Mouse (Mus musculus) midbrain, embryonic 12.5 days (tissue): ENCODE measurements at regions not wholly inside any gene's neighbourhood (a gene's known extent, or its start where the extent isn't known, plus 50 kb on each side); places are given as distances from the start of the nearest gene placed in this dataset.

Experiments used
- ATAC-seq: fragments of 200-750 bp; cut with Nextera tagmentation; 2 replicates; pipeline ENCODE4 v1.8.0; 2017; ENCODE audit warnings: low read depth, moderate TSS enrichment, moderate library complexity; ENCODE audit not compliant: low FRiP score
- H3K27ac ChIP-seq: fragments of 300-500 bp; sonication (generic); replicated peaks from 2 replicates; pipeline ENCODE4 v1.5.1; 2016; ENCODE audit warnings: mild to moderate bottlenecking
- H3K27me3 ChIP-seq: fragments of 300-500 bp; sonication (generic); 2 replicates; pipeline ENCODE4 v1.6.1; 2016; ENCODE audit warnings: mild to moderate bottlenecking
- H3K36me3 ChIP-seq: fragments of 300-500 bp; sonication (generic); 2 replicates; pipeline ENCODE4 v1.6.1; 2016
- H3K4me1 ChIP-seq: fragments of 300-500 bp; sonication (generic); 2 replicates; pipeline ENCODE4 v1.6.1; 2016
- H3K4me2 ChIP-seq: fragments of 300-500 bp; sonication (generic); replicated peaks from 2 replicates; pipeline ENCODE4 v1.6.1; 2016; ENCODE audit warnings: mild to moderate bottlenecking, moderate library complexity
- H3K4me3 ChIP-seq: fragments of 300-500 bp; sonication (generic); 2 replicates; pipeline ENCODE4 v1.5.1; 2016; ENCODE audit warnings: mild to moderate bottlenecking
- H3K9ac ChIP-seq: fragments of 300-500 bp; sonication (generic); replicated peaks from 2 replicates; pipeline ENCODE4 v1.6.1; 2016; ENCODE audit warnings: mild to moderate bottlenecking, moderate library complexity
- H3K9me3 ChIP-seq: fragments of 300-500 bp; sonication (generic); 2 replicates; pipeline ENCODE4 v1.6.1; 2016; ENCODE audit warnings: mild to moderate bottlenecking
- WGBS: fragments of 180-500 bp; shearing (Covaris S2); methylation state at CpG from one replicate; pipeline ENCODE4 v1.1.7; 2016; 5-methylcytosine and 5-hydroxymethylcytosine counted together

GRCm38 (mm10) chr9:69652106-69652505, 108.6 kb downstream of the Foxb1 start:
- no peaks in the 10 kb centered on the region for H3K9me3 ChIP-seq
- ATAC-seq = no peak
- H3K27ac ChIP-seq = no peak overlapping the region
- H3K4me3 ChIP-seq = no peak overlapping the region
- H3K4me2 ChIP-seq = no peak overlapping the region
- H3K4me1 ChIP-seq = no peaks in the 10 kb centered on the region
- no peak overlapping the region for H3K9ac ChIP-seq
- H3K36me3 ChIP-seq = no peaks in the 10 kb centered on the region
- WGBS = 90% methylated on average over 4 of the region's 4 CpGs
- H3K27me3 ChIP-seq = no peaks in the 10 kb centered on the region

- Histone ChIP-seq H3K27ac (no peak overlapping the region), H3K36me3 (no peaks in the 10 kb centered on the region), H3K27me3 (no peaks in the 10 kb centered on the region), H3K9ac (no peak overlapping the region), H3K4me1 (no peaks in the 10 kb centered on the region), H3K4me2 (no peak overlapping the region), H3K4me3 (no peak overlapping the region), H3K9me3 (no peaks in the 10 kb centered on the region)
- no peak for ATAC-seq
- 76% methylated on average over 8 of the region's 8 CpGs for WGBS
These were observed 109.1 kb downstream of the Foxb1 start for GRCm38 (mm10) chr9:69651608-69652007.

- Histone ChIP-seq H3K27me3 (no peaks in the 10 kb centered on the region), H3K36me3 (no peaks in the 10 kb centered on the region), H3K4me2 (no peak overlapping the region), H3K27ac (no peak overlapping the region), H3K4me3 (no peak overlapping the region), H3K4me1 (no peaks in the 10 kb centered on the region), H3K9me3 (no peaks in the 10 kb centered on the region), H3K9ac (no peak overlapping the region)
- 52% methylated on average over 5 of the region's 5 CpGs for WGBS
- no peak for ATAC-seq
These were observed 118.1 kb downstream of the Foxb1 start for GRCm38 (mm10) chr9:69642591-69642990.

GRCm38 (mm10) chr9:69623312-69623711, 137.4 kb downstream of the Foxb1 start:
- WGBS = 13% methylated on average over 7 of the region's 7 CpGs
- Histone ChIP-seq H3K36me3 (no peaks in the 10 kb centered on the region), H3K9me3 (no peaks in the 10 kb centered on the region), H3K4me2 (no peak overlapping the region), H3K4me1 (no peaks in the 10 kb centered on the region), H3K27ac (no peak overlapping the region), H3K4me3 (no peak overlapping the region), H3K9ac (no peak overlapping the region), H3K27me3 (peaks cover 13% of the 10 kb centered on the region)
- ATAC-seq = no peak

GRCm38 (mm10) chr9:69621006-69621405, 139.7 kb downstream of the Foxb1 start:
- Histone ChIP-seq H3K9ac (no peak overlapping the region), H3K27ac (no peak overlapping the region), H3K36me3 (no peaks in the 10 kb centered on the region), H3K27me3 (peaks cover 13% of the 10 kb centered on the region), H3K4me3 (no peak overlapping the region), H3K4me1 (no peaks in the 10 kb centered on the region), H3K4me2 (no peak overlapping the region), H3K9me3 (no peaks in the 10 kb centered on the region)
- 78% methylated on average over 3 of the region's 3 CpGs for WGBS
- no peak for ATAC-seq

GRCm38 (mm10) chr9:69617328-69617727, 143.4 kb downstream of the Foxb1 start:
- 88% methylated on average over 2 of the region's 2 CpGs for WGBS
- no peak for ATAC-seq
- no peak overlapping the region for H3K4me2 ChIP-seq
- H3K27me3 ChIP-seq = peaks cover 4% of the 10 kb centered on the region
- no peak overlapping the region for H3K9ac ChIP-seq
- no peak overlapping the region for H3K27ac ChIP-seq
- H3K36me3 ChIP-seq = no peaks in the 10 kb centered on the region
- H3K9me3 ChIP-seq = no peaks in the 10 kb centered on the region
- no peak overlapping the region for H3K4me3 ChIP-seq
- H3K4me1 ChIP-seq = no peaks in the 10 kb centered on the region

DNA sequence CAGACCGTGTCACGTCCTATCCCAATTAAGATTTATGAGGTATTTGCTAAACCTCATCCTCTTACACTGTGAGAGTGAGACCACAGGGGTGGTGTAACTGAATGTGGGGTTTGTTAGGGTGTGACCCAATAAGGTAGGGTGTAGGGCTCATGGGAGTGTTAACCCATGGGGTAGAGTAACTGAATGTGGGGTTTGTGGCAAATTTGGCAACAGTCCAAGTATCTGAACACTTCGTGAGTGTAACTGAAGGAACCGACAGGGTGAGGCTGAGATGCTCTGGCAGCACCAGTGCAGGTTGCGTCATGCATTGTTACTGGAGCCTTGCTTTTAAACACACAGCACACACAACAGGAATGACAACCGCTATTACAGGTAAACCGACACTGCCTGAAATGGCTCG, 144.1 kb downstream of the Anxa2 start:
- ATAC-seq = no peak

DNA sequence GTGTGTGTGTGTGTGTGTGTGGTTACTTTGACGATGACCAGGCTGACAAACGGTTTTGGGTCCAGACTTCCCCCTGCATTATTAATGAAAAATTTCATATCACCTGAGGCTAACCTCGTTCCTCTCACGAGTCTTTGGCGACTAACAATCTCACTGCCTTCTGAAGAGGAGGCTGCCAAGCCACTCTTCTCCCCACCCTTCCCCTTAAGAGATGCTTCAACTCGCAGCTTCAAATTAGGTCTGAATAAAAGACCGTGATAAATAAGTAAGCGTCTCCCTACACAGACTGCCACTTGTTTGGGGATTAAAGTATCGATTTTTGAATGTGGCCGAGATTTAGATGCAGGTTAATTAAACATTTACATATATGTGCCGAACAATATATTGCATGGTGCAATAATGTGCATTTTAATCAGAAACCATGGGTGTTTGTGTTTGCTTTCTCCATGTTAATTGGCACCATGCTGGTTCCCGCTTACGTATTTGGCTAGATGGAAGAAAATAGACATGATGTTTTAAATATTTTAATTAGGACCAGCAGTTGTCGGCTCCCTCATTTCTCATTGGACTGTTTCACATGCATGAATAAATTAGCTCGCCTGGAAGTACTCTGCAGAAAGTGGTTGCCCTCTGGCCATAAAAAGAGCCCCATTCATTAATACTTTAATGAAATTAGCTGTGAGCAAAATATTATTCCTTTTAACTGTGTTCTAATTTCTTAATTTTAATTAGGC, 139.1 kb downstream of the Anxa2 start:
- no peak overlapping the region for H3K4me3 ChIP-seq
- no peaks in the 10 kb centered on the region for H3K36me3 ChIP-seq
- 67% methylated on average over 14 of the region's 15 CpGs for WGBS
- no peak overlapping the region for H3K9ac ChIP-seq
- H3K27ac ChIP-seq = no peak overlapping the region
- H3K4me1 ChIP-seq = no peaks in the 10 kb centered on the region
- H3K27me3 ChIP-seq = no peaks in the 10 kb centered on the region
- H3K9me3 ChIP-seq = no peaks in the 10 kb centered on the region
- ATAC-seq = no peak
- H3K4me2 ChIP-seq = no peak overlapping the region

More for the DNA sequence above, 144.1 kb downstream of the Anxa2 start:
- Histone ChIP-seq H3K27ac (no peak overlapping the region), H3K36me3 (no peaks in the 10 kb centered on the region), H3K9ac (no peak overlapping the region), H3K9me3 (no peaks in the 10 kb centered on the region), H3K4me2 (no peak overlapping the region), H3K27me3 (no peaks in the 10 kb centered on the region), H3K4me3 (no peak overlapping the region), H3K4me1 (no peaks in the 10 kb centered on the region)
- 91% methylated on average over 8 of the region's 8 CpGs for WGBS

- H3K4me2 ChIP-seq = no peak overlapping the region
- H3K9ac ChIP-seq = no peak overlapping the region
- 84% methylated on average over 4 of the region's 4 CpGs for WGBS
- H3K4me3 ChIP-seq = no peak overlapping the region
- no peak for ATAC-seq
- H3K27me3 ChIP-seq = no peaks in the 10 kb centered on the region
- no peaks in the 10 kb centered on the region for H3K36me3 ChIP-seq
- H3K4me1 ChIP-seq = no peaks in the 10 kb centered on the region
- H3K27ac ChIP-seq = no peak overlapping the region
- H3K9me3 ChIP-seq = no peaks in the 10 kb centered on the region
These were observed 135.4 kb downstream of the Anxa2 start for GRCm38 (mm10) chr9:69588846-69589245.

GRCm38 (mm10) chr9:69587096-69587495, 133.7 kb downstream of the Anxa2 start:
- Histone ChIP-seq H3K4me2 (no peak overlapping the region), H3K27me3 (no peaks in the 10 kb centered on the region), H3K9ac (no peak overlapping the region), H3K4me3 (no peak overlapping the region), H3K9me3 (no peaks in the 10 kb centered on the region), H3K27ac (no peak overlapping the region; the same call in 1 of the 2 replicates), H3K4me1 (no peaks in the 10 kb centered on the region), H3K36me3 (no peaks in the 10 kb centered on the region)
- WGBS = 83% methylated on average over 3 of the region's 3 CpGs
- no peak for ATAC-seq

- Histone ChIP-seq H3K4me1 (no peaks in the 10 kb centered on the region), H3K4me3 (no peak overlapping the region), H3K27ac (no peak overlapping the region), H3K36me3 (no peaks in the 10 kb centered on the region), H3K9me3 (no peaks in the 10 kb centered on the region), H3K9ac (no peak overlapping the region), H3K4me2 (no peak overlapping the region), H3K27me3 (no peaks in the 10 kb centered on the region)
- no peak for ATAC-seq
These were observed 127.8 kb downstream of the Anxa2 start for GRCm38 (mm10) chr9:69581236-69581635.

GRCm38 (mm10) chr9:69577661-69578405, 124.4 kb downstream of the Anxa2 start:
- WGBS = 90% methylated on average over 10 of the region's 10 CpGs
- no peak for ATAC-seq

More at GRCm38 (mm10) chr9:69577661-69578405, 124.4 kb downstream of the Anxa2 start:
- Histone ChIP-seq H3K27ac (no peak overlapping the region), H3K9me3 (no peaks in the 10 kb centered on the region), H3K27me3 (no peaks in the 10 kb centered on the region), H3K36me3 (no peaks in the 10 kb centered on the region), H3K4me3 (no peak overlapping the region), H3K4me1 (no peaks in the 10 kb centered on the region), H3K4me2 (no peak overlapping the region), H3K9ac (no peak overlapping the region)
